Mouse (Mus musculus) hindbrain, embryonic 16.5 days (tissue): ENCODE data around the gene Erfe. TPM values are rescaled to one million over a fixed set of nuclear protein-coding genes. Genes with fewer than 3 reads are reported as not detected.
A peak's percentile ranks its signal among the peaks of the same experiment; 100 is the strongest.

Experiments
- ATAC-seq: fragments of 200-750 bp; cut with Nextera tagmentation; 2 replicates; pipeline ENCODE4 v1.8.0; 2017; ENCODE audit warnings: moderate TSS enrichment, moderate library complexity
- H3K27ac ChIP-seq: fragments of 300-500 bp; sonication (generic); 2 replicates; pipeline ENCODE4 v1.5.1; 2014; ENCODE audit warnings: low read depth, mild to moderate bottlenecking, control low read depth, low read length, moderate library complexity
- H3K27me3 ChIP-seq: fragments of 300-500 bp; sonication (generic); replicated peaks from 2 replicates; pipeline ENCODE4 v1.6.1; 2014; ENCODE audit warnings: low read length; ENCODE audit not compliant: control insufficient read depth, insufficient read depth
- H3K36me3 ChIP-seq: fragments of 300-500 bp; sonication (generic); 2 replicates; pipeline ENCODE4 v1.6.1; 2014; ENCODE audit warnings: mild to moderate bottlenecking, low read length, moderate library complexity, mixed read lengths; ENCODE audit not compliant: control insufficient read depth, insufficient read depth
- H3K4me1 ChIP-seq: fragments of 300-500 bp; sonication (generic); 2 replicates; pipeline ENCODE4 v1.6.1; 2014; ENCODE audit warnings: low read depth, low read length; ENCODE audit not compliant: control insufficient read depth, insufficient read depth
- H3K4me2 ChIP-seq: fragments of 300-500 bp; sonication (generic); 2 replicates; pipeline ENCODE4 v1.6.1; 2014; ENCODE audit warnings: mild to moderate bottlenecking, low read length, control low read depth, moderate library complexity
- H3K4me3 ChIP-seq: fragments of 300-500 bp; sonication (generic); 2 replicates; pipeline ENCODE4 v1.5.1; 2014; ENCODE audit warnings: mild to moderate bottlenecking, low read length, control low read depth, moderate library complexity
- H3K9ac ChIP-seq: fragments of 300-500 bp; sonication (generic); 2 replicates; pipeline ENCODE4 v1.6.1; 2014; ENCODE audit warnings: low read depth, mild to moderate bottlenecking, control low read depth, low read length, moderate library complexity
- H3K9me3 ChIP-seq: fragments of 300-500 bp; sonication (generic); 2 replicates; pipeline ENCODE4 v1.6.1; 2014; ENCODE audit warnings: mild to moderate bottlenecking, low read length, moderate library complexity; ENCODE audit not compliant: control insufficient read depth
- WGBS: fragments of 180-500 bp; shearing (Covaris S2); extraction: QIAGEN DNeasy Blood & Tissue Kit; methylation state at CpG from one replicate; pipeline ENCODE4 v1.1.7; 2014; 5-methylcytosine and 5-hydroxymethylcytosine counted together
- polyA plus RNA-seq: library from polyadenylated mRNA; unstranded; fragments of >200 nt; fragmentation: Nextera tagmentation; extraction: Ambion mirVana; gene quantifications from 2 replicates; pipeline ENCODE4 v1.2.1, GENCODE M21; 2015

The Erfe gene
- polyA plus RNA-seq, 1 experiment from 2014 or later: 0.21 TPM

DNA sequence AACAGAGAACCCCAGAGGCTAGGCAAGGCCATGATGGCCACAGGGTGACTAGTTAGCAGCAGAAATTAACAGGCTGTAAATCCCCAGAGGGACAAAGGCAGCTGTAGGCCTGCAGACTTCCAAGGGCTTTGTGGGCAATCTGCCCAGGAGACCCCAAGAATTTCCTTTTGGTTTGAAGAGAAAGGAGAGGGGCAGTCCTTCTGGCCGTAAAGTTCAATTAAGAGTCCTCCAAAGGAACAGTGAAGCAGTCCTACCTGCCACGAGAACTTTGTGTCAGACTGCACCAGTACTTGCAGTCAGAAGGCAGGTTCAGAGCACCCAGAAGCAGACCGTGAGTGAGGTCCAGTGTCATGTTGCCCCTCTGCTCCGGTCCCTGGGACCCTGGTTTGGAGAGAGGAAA lies 48.7 kb downstream of the Erfe start:
- Histone ChIP-seq H3K9me3 (no peaks in the 10 kb centered on the region), H3K9ac (peak overlapping the region; percentile 67; the same call in 1 of the 2 replicates), H3K4me1 (peaks cover 33% of the 10 kb centered on the region), H3K27ac (peak overlapping the region; percentile 80), H3K36me3 (peaks cover 6% of the 10 kb centered on the region; the same call in 1 of the 2 replicates), H3K4me3 (no peak overlapping the region), H3K4me2 (peak overlapping the region; percentile 93; the same call in 1 of the 2 replicates), H3K27me3 (no peaks in the 10 kb centered on the region)
- 33% methylated on average over 4 of the region's 4 CpGs for WGBS
- ATAC-seq: no peak

DNA sequence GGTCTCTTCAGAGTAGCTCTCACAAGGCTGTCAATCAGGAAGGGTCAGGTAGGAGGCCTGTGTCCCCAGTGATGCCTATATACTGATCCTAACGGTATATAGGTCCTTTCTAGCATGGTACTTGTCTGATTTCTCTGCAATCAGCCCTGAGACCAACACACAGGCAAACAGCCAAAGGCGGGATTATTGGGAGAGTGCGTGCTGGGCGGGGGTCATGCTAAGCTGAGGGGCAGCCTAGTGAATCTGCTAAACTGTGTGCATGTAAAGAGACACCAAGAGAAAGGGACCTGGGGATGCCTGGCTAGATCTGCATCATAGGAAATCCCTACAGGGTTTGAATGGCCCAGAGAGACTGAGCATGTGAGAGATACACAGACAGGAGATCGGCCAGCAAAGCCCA lies 49.1 kb downstream of the Erfe start:
- H3K9me3 ChIP-seq: no peaks in the 10 kb centered on the region
- WGBS: 47% methylated on average over 5 of the region's 5 CpGs
- H3K27me3 ChIP-seq: no peaks in the 10 kb centered on the region
- no peak for ATAC-seq
- peaks cover 6% of the 10 kb centered on the region; the same call in 1 of the 2 replicates for H3K36me3 ChIP-seq
- H3K9ac ChIP-seq: no peak overlapping the region
- H3K4me2 ChIP-seq: no peak overlapping the region
- peak overlapping the region; percentile 80 for H3K27ac ChIP-seq
- H3K4me3 ChIP-seq: no peak overlapping the region
- H3K4me1 ChIP-seq: peaks cover 33% of the 10 kb centered on the region

DNA sequence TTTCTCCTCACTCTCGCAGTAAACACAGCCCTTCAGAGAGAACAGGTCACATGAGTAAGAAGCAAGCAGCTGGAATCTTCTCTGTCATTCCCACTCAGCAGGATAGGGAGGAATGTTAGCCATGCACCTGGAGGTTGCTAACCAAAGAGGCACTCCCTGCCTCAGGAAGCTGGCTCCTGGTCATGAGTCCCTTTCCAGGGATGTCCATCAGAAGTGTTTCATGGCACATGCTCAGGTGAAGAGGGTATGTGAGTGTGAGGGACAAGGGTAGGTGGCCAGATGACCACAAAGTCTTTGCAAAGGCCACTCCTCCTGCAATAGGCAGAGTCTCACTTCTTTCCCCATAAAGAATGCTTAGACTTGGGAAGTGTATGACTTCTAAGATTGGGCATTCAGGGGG lies 51.8 kb downstream of the Erfe start:
- Histone ChIP-seq H3K9ac (no peak overlapping the region), H3K27ac (no peak overlapping the region), H3K4me2 (no peak overlapping the region), H3K9me3 (no peaks in the 10 kb centered on the region), H3K4me3 (no peak overlapping the region), H3K36me3 (peaks cover 6% of the 10 kb centered on the region; the same call in 1 of the 2 replicates), H3K27me3 (no peaks in the 10 kb centered on the region), H3K4me1 (peaks cover 20% of the 10 kb centered on the region)
- no peak for ATAC-seq
- 74% methylated on average over 1 of the region's 1 CpGs for WGBS

DNA sequence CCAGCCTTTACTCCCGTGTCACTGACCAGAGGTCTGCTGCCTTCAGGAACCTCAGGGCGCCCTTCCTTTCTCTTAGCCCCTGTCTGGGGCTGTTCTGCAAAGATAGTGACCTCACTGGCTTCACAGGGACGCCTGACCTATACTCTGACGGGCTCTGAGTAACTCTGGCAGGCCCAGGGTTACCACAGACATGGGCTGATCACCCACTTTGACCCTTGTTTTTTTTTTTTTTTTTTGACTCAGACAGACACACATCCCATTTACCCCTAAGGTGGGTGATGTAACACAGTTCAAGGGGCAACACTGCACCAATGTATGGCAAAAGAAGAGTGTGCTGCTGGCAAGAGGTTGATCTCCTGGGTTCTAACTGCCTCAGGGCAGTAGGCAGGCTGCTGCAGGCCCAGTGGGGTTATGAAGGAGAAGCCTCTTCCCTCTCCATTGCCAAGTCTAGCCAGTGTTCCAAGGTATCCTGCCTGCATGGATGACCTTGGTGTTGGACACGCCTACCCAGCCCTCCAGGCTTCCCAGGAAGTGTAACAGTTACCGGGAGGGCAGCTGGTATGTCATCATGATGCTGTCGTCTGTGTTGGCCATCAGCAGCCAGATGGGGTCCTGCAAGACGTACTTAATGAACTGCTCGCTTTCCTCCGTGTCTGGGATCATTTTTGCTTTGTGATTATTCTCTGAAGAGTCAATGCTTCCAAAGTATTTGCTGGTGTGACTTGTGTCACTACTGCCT lies 53.8 kb downstream of the Erfe start:
- Histone ChIP-seq H3K4me2 (no peak overlapping the region), H3K4me3 (no peak overlapping the region), H3K4me1 (peaks cover 3% of the 10 kb centered on the region; the same call in 1 of the 2 replicates), H3K9me3 (no peaks in the 10 kb centered on the region), H3K27ac (no peak overlapping the region), H3K9ac (no peak overlapping the region), H3K27me3 (no peaks in the 10 kb centered on the region), H3K36me3 (peaks cover 10% of the 10 kb centered on the region; the same call in 1 of the 2 replicates)
- no peak for ATAC-seq
- WGBS: 60% methylated on average over 10 of the region's 10 CpGs

DNA sequence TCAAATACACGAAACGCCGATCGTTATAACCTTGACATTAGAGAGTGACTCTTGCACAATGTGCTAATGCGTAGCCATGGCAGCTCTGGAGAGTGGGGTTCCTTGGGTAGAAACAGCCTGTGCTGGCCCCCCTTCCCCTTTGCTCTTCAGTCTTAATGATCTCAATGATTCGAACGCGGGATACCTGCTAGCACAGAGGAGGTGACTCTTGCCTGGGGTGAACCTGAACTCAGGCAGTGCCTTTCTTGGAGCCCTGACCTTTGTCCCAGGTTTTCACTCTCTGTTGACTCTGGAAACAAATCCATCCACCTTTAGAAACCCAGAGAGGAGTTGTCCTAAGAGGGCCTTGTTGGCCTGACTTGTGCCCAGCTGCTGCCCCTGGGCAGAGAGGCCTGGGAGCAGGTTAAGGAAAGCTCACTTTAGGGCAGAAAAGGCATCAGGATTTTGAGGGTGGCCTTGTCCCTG lies 54.4 kb downstream of the Erfe start:
- ATAC-seq: no peak
- Histone ChIP-seq H3K9me3 (no peaks in the 10 kb centered on the region), H3K27me3 (no peaks in the 10 kb centered on the region), H3K36me3 (peaks cover 10% of the 10 kb centered on the region; the same call in 1 of the 2 replicates), H3K4me2 (no peak overlapping the region), H3K4me1 (no peaks in the 10 kb centered on the region), H3K4me3 (no peak overlapping the region), H3K27ac (no peak overlapping the region), H3K9ac (no peak overlapping the region)
- 88% methylated on average over 8 of the region's 8 CpGs for WGBS

Other genes with a start within 250 kb of the Erfe start
- 0.28 and 0.60 TPM in 2 replicates for gene Rbm44, start 221.3 kb upstream of the Erfe start, polyA plus RNA-seq
- gene Ramp1, start 186.6 kb upstream of the Erfe start, polyA plus RNA-seq: 20.8 and 28.5 TPM in 2 replicates
- 59.2 and 60.1 TPM in 2 replicates for gene Ube2f, start 116.1 kb upstream of the Erfe start, polyA plus RNA-seq
- 14.7 and 15.0 TPM in 2 replicates for gene Scly, start 68.1 kb upstream of the Erfe start, polyA plus RNA-seq
- gene Espnl, start 44.4 kb upstream of the Erfe start, polyA plus RNA-seq: 0.05 and 0.14 TPM in 2 replicates
- gene Klhl30, start 15.4 kb upstream of the Erfe start, polyA plus RNA-seq: 0.30 and 0.54 TPM in 2 replicates
- gene Ilkap, start 32.4 kb downstream of the Erfe start, polyA plus RNA-seq: 140 and 145 TPM in 2 replicates
- gene Hes6, start 47.6 kb downstream of the Erfe start, polyA plus RNA-seq: 138 and 150 TPM in 2 replicates
- gene Per2, start 92.9 kb downstream of the Erfe start, polyA plus RNA-seq: 5.0 and 5.8 TPM in 2 replicates
- gene Traf3ip1, start 128.2 kb downstream of the Erfe start, polyA plus RNA-seq: 10.4 TPM in 2 replicates
- gene Asb1, start 174.1 kb downstream of the Erfe start, polyA plus RNA-seq: 10.3 and 12.0 TPM in 2 replicates